Mouse (Mus musculus): ENCODE measurements around the gene Faf1.

DNA sequence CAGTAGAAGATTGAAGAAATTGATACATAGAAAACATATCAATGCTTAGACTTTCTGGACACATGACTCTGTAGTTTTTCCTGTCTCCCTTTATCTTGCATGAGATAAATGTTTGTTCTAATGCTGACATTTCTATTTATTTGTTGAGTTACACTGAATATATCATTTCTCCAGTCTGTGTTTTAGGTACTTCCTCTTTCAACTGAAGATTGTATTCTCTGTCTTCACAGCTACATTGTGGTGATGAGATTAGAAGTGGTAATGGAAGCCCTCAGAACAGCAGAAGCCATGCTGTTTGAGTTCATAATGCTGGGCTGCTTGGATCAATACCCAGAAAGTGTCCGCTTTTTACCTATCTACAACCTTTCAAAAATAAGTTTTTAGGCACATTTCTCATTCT lies 269.2 kb downstream of the Faf1 start:
- no peak for TF ChIP-seq CTCF (IDR thresholded peaks at IDR 0.05)
- no peak for TF ChIP-seq EP300 (IDR thresholded peaks at IDR 0.05)

Measured in lung, postnatal 0 days (tissue).